Mouse (Mus musculus) yolk sac, embryonic 10.5 days (tissue): Measurements from ENCODE around the gene Ccl21b.
"Not testable (repeated sequence)": the region's sequence is repeated elsewhere in the genome, so short reads cannot be mapped to it uniquely, and the experiment has no call there.

Experiments
- DNase-seq: peaks from one replicate; pipeline ENCODE4 v3.0.0-alpha.2; 2017; ENCODE audit warnings: low spot score

Ccl21b gene

GRCm38 (mm10) chr4:42255467-42255866 lies at the start of gene Ccl21b:
Gene Ccl21b, plus strand, starts transcription at chr4:42255767.
- not testable (repeated sequence) for DNase-seq

- not testable (repeated sequence) for DNase-seq
Measured at GRCm38 (mm10) chr4:42240339-42240738, 15.2 kb upstream of the Ccl21b start, which contains the start of gene Gm10600. Gene Gm10600, plus strand, starts transcription at chr4:42240639.

- not testable (repeated sequence) for DNase-seq
Measured at GRCm38 (mm10) chr4:42293967-42294366, 38.4 kb downstream of the Ccl21b start, which contains the start of gene Gm21953. Gene Gm21953, plus strand, starts transcription at chr4:42294267.
